Mouse (Mus musculus): ENCODE data around the gene Zfp94. TPM values are rescaled to one million over a fixed set of nuclear protein-coding genes. Genes with fewer than 3 reads are reported as not detected.

Zfp94 gene
- polyA plus RNA-seq, 1 experiment, result 6.8 TPM

DNA sequence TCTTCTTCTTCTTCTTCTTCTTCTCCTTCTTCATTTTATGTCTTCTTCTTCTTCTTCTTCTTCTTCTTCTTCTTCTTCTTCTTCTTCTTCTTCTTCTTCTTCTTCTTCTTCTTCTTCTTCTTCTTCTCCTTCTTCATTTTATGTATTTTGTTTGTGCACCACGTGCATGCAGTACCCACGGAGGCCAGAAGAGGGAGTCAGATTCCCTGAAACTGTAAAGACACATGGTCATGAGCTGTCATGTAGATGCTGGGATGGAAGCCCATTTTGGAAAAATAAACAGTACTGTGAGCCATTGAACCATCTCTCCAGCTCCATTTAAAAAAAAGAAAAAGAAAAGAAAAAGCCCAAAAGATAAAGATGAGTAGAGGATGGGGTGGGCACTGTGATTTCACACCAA is 21.8 kb upstream of the Zfp94 start:
- Histone ChIP-seq H3K4me3 (ENCODE audit: control insufficient read depth, insufficient read depth, low read length) (no peak overlapping the region), H3K27me3 (ENCODE audit: control insufficient read depth, insufficient read depth, low read length) (peaks cover 2% of the 10 kb centered on the region; the same call in 1 of the 2 replicates), H3K4me1 (replicated peaks; ENCODE audit: control insufficient read depth, insufficient read depth, low read length) (no peaks in the 10 kb centered on the region), H3K36me3 (ENCODE audit: control insufficient read depth, insufficient read depth, low read length) (no peaks in the 10 kb centered on the region), H3K27ac (ENCODE audit: control insufficient read depth, insufficient read depth, low read length) (no peak overlapping the region)
- no peak for TF ChIP-seq POLR2A (IDR thresholded peaks at IDR 0.05; ENCODE audit: control insufficient read depth, extremely low read depth, insufficient read depth, low read length, poor library complexity)
- no peak for TF ChIP-seq CTCF (IDR thresholded peaks at IDR 0.05; ENCODE audit: borderline replicate concordance, control insufficient read depth, extremely low read depth, insufficient read depth, low read length, poor library complexity)
- WGBS, result 56% methylated on average over 2 of the region's 2 CpGs
- no peak for DNase-seq

DNA sequence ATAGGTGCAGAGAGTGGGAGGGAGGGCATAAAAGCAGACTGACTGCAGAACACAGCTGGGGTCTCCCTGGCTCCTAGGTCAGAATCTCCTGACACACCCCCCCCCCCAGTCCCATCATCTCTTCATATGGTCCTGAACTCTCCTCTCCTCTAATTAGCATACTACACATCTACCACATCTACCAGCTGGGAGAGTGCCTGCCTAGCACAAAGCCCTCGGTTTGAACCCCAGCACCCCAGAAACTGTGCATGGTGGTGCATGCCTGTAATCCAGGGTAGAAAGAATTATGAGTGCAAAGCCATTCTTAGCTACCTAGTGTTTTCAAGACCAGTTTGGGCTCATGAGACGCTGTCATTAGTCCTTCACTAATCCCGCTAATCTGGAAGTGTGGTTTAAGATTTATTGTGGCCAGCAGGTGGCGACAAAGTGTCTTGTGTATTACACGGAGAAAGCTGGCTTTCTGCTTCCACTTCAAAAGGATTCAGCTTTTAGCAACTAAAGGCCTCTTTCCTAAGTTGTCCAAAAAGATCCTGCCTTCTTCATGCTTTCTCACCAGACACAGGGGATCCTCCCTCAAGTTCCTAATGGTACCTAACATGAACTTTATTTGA is 19.3 kb upstream of the Zfp94 start:
- no peaks in the 10 kb centered on the region for H3K4me1 ChIP-seq (replicated peaks; ENCODE audit: control insufficient read depth, insufficient read depth, low read length)
- H3K36me3 ChIP-seq (ENCODE audit: control insufficient read depth, insufficient read depth, low read length), result no peaks in the 10 kb centered on the region
- peaks cover 3% of the 10 kb centered on the region; the same call in 1 of the 2 replicates for H3K27me3 ChIP-seq (ENCODE audit: control insufficient read depth, insufficient read depth, low read length)
- TF ChIP-seq POLR2A (IDR thresholded peaks at IDR 0.05; ENCODE audit: control insufficient read depth, extremely low read depth, insufficient read depth, low read length, poor library complexity) (no peak), CTCF (IDR thresholded peaks at IDR 0.05; ENCODE audit: borderline replicate concordance, control insufficient read depth, extremely low read depth, insufficient read depth, low read length, poor library complexity) (no peak)
- no peak overlapping the region for H3K27ac ChIP-seq (ENCODE audit: control insufficient read depth, insufficient read depth, low read length)
- 4% methylated on average over 5 of the region's 5 CpGs for WGBS
- DNase-seq, result peak; percentile 73
- no peak overlapping the region for H3K4me3 ChIP-seq (ENCODE audit: control insufficient read depth, insufficient read depth, low read length)

DNA sequence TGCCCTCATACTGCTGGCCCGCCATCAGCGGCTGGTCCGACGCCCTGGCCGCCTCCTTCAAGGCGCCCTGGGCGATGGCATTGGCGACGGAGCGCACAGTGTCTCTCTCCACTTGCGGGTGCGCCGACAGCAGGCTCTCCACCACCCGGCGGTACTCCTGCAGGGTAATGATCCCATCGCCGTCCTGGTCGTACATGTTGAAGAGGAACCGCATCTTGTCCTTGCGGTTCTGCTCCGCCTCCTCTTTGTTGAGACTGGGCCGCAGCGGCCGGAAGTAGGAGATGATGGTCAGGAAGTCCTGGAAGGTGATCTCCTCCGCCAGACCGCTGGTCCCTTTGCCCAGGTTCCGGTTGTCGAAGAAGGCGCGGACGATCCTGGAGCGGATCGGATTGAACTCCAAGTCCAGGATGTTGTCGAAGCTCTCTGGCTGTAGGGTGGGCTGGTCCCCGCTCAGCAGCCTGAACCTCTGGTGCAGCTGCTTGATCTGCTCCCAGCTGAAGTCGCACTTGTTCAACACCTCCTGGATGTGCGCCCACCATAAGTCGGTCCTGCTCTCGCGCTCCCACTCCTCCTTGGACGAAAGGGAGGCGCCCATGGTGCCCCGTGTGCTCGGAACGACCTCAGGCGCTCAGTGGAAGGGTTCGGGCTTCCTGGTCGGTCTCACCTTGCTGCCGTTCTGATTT is 17.0 kb upstream of the Zfp94 start, which contains the start of gene Tescl:
TSS of gene Tescl (minus strand) at position 633 of the 683 bp plus-strand sequence.
- no peak within 1 kb of the TSS for H3K4me3 ChIP-seq (ENCODE audit: control insufficient read depth, insufficient read depth, low read length)
- peaks cover 3% of the 10 kb centered on the region; the same call in 1 of the 2 replicates for H3K27me3 ChIP-seq (ENCODE audit: control insufficient read depth, insufficient read depth, low read length)
- no peak within 1 kb of the TSS for H3K27ac ChIP-seq (ENCODE audit: control insufficient read depth, insufficient read depth, low read length)
- H3K4me1 ChIP-seq (replicated peaks; ENCODE audit: control insufficient read depth, insufficient read depth, low read length), result no peaks in the 10 kb centered on the region
- DNase-seq, result no peak
- no peaks in the 10 kb centered on the region for H3K36me3 ChIP-seq (ENCODE audit: control insufficient read depth, insufficient read depth, low read length)
- TF ChIP-seq POLR2A (IDR thresholded peaks at IDR 0.05; ENCODE audit: control insufficient read depth, extremely low read depth, insufficient read depth, low read length, poor library complexity) (no peak), CTCF (IDR thresholded peaks at IDR 0.05; ENCODE audit: borderline replicate concordance, control insufficient read depth, extremely low read depth, insufficient read depth, low read length, poor library complexity) (no peak)
- WGBS, result 46% methylated on average over 49 of the region's 49 CpGs

DNA sequence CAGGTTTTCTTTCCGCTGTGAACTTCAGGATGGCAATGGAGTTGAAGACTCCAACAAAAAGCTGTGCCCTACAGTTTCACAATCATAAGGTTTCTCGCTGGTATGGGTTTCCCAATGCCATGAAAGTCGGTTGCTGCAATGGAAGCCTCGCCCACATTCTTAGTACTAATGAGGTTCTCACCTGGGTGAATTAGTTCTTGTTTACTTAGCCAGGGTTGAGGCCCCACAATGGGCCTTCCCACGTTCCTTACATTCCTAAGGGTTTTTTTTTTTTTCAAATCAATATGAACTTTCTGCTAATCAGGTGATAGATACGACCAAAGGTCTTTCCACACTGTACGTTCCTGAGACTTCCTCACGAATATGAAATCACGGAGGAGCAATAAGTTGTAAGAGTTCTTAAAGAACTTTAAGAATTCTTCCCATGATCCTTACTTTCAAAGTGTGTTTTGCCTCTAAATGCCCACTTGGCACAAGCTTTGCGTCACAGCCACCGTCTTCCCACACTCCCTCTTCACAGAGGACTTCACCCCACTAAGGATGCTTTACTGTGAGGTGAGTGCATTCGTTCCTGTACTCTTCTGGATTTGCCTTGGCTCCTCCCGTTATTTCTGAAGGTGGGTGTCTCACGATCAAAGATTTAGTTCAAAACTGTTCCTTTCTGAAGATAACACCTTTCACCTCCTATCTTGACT is 11.0 kb upstream of the Zfp94 start:
- H3K4me1 ChIP-seq (replicated peaks; ENCODE audit: control insufficient read depth, insufficient read depth, low read length), result no peaks in the 10 kb centered on the region
- H3K4me3 ChIP-seq (ENCODE audit: control insufficient read depth, insufficient read depth, low read length), result no peak overlapping the region
- H3K36me3 ChIP-seq (ENCODE audit: control insufficient read depth, insufficient read depth, low read length), result no peaks in the 10 kb centered on the region
- no peaks in the 10 kb centered on the region for H3K27me3 ChIP-seq (ENCODE audit: control insufficient read depth, insufficient read depth, low read length)
- TF ChIP-seq POLR2A (IDR thresholded peaks at IDR 0.05; ENCODE audit: control insufficient read depth, extremely low read depth, insufficient read depth, low read length, poor library complexity) (no peak), CTCF (IDR thresholded peaks at IDR 0.05; ENCODE audit: borderline replicate concordance, control insufficient read depth, extremely low read depth, insufficient read depth, low read length, poor library complexity) (no peak)
- 90% methylated on average over 14 of the region's 14 CpGs for WGBS
- H3K27ac ChIP-seq (ENCODE audit: control insufficient read depth, insufficient read depth, low read length), result no peak overlapping the region
- DNase-seq, result no peak

DNA sequence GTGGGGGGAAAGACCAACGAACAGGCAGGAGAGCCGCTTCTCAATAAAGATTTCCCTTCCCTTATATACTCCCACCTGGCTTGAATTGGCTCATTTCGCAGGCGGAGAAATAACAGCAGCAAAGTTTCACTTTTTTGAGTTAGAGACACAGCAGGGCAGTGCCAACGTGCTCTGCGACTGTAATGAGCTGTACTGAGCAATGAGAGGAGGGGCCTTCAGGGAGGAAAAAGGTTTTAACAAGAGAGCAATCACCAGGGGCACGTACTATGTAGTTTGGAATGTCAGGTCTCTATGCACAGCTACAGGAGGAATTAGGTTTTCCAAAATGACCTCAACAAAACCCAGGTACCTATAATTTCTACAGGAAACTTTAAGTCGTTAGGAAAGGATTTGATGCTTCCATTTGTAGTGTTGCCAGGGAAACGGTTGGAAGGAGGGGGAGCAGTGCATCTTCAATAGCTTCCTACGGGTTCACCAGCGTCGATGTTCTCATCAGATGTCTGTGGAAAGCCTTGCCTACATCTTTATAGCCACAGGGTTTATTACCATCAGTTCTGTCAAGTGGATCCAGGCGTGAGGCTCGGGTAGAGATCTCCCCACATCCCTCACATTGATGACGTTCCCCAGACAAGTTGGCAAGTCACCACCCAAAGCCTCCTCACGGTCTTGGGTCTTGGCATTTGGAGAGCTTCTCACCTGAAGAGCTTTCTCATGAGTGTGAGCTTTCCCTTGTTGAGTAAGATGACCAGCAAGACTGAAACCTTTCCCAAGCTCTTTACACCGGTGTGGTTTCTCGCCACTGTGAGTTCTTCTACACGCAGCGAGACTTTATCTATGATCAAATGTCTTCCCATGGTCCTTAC is 10.0 kb upstream of the Zfp94 start:
- no peak overlapping the region for H3K27ac ChIP-seq (ENCODE audit: control insufficient read depth, insufficient read depth, low read length)

More for the DNA sequence above, 10.0 kb upstream of the Zfp94 start:
- Histone ChIP-seq H3K4me1 (replicated peaks; ENCODE audit: control insufficient read depth, insufficient read depth, low read length) (no peaks in the 10 kb centered on the region), H3K36me3 (ENCODE audit: control insufficient read depth, insufficient read depth, low read length) (no peaks in the 10 kb centered on the region), H3K27me3 (ENCODE audit: control insufficient read depth, insufficient read depth, low read length) (no peaks in the 10 kb centered on the region), H3K4me3 (ENCODE audit: control insufficient read depth, insufficient read depth, low read length) (no peak overlapping the region)
- no peak for DNase-seq
- no peak for TF ChIP-seq CTCF (IDR thresholded peaks at IDR 0.05; ENCODE audit: borderline replicate concordance, control insufficient read depth, extremely low read depth, insufficient read depth, low read length, poor library complexity)
- TF ChIP-seq POLR2A (IDR thresholded peaks at IDR 0.05; ENCODE audit: control insufficient read depth, extremely low read depth, insufficient read depth, low read length, poor library complexity), result no peak
- WGBS, result 64% methylated on average over 20 of the region's 20 CpGs

Data from thymus, adult 2 months (tissue).